Mouse (Mus musculus): Measurements from ENCODE around the gene Tanc2. TPM values are rescaled to one million over a fixed set of nuclear protein-coding genes. Genes with fewer than 3 reads are reported as not detected.

The Tanc2 gene
- polyA plus RNA-seq, 1 experiment from 2014 or later, result 5.6 TPM

GRCm38 (mm10) chr11:105589231-105589876, 432 bp upstream of the Tanc2 start:
- WGBS, result under 1% methylated on average over 62 of the region's 70 CpGs
- H3K4me2 ChIP-seq (ENCODE audit: low read depth, severe bottlenecking), result peak overlapping the region; percentile 89

GRCm38 (mm10) chr11:105591905-105592304, 2.1 kb downstream of the Tanc2 start:
- Histone ChIP-seq H3K27me3 (ENCODE audit: control insufficient read depth, insufficient read depth, low read length) (no peaks in the 10 kb centered on the region), H3K9ac (ENCODE audit: low read length) (no peak overlapping the region), H3K4me1 (ENCODE audit: control insufficient read depth, insufficient read depth, low read length) (no peaks in the 10 kb centered on the region), H3K9me3 (ENCODE audit: control insufficient read depth, low read length) (no peaks in the 10 kb centered on the region), H3K4me2 (ENCODE audit: low read depth, severe bottlenecking) (no peak overlapping the region), H3K36me3 (ENCODE audit: control insufficient read depth, insufficient read depth, low read length) (no peaks in the 10 kb centered on the region), H3K4me3 (ENCODE audit: low read depth, low read length) (no peak overlapping the region), H3K27ac (replicated peaks; ENCODE audit: low read depth, low read length) (no peak overlapping the region)
- DNase-seq (ENCODE audit: low spot score), result no peak
- ATAC-seq (ENCODE audit: insufficient number of reproducible peaks, low FRiP score, low TSS enrichment, low read depth), result no peak
- 26% methylated on average over 1 of the region's 1 CpGs for WGBS

More at GRCm38 (mm10) chr11:105589231-105589876, 432 bp upstream of the Tanc2 start:
- peak overlapping the region; percentile 62 for H3K4me3 ChIP-seq (ENCODE audit: low read depth, low read length)
- H3K36me3 ChIP-seq (ENCODE audit: control insufficient read depth, insufficient read depth, low read length), result no peaks in the 10 kb centered on the region
- no peaks in the 10 kb centered on the region for H3K9me3 ChIP-seq (ENCODE audit: control insufficient read depth, low read length)
- no peaks in the 10 kb centered on the region for H3K4me1 ChIP-seq (ENCODE audit: control insufficient read depth, insufficient read depth, low read length)
- peak; percentile 90 for ATAC-seq (ENCODE audit: insufficient number of reproducible peaks, low FRiP score, low TSS enrichment, low read depth)
- H3K27me3 ChIP-seq (ENCODE audit: control insufficient read depth, insufficient read depth, low read length), result no peaks in the 10 kb centered on the region
- peak overlapping the region; percentile 86 for H3K27ac ChIP-seq (replicated peaks; ENCODE audit: low read depth, low read length)
- DNase-seq (ENCODE audit: low spot score), result peak; percentile 91
- peak overlapping the region; percentile 72 for H3K9ac ChIP-seq (ENCODE audit: low read length)

GRCm38 (mm10) chr11:105602177-105602576, 12.4 kb downstream of the Tanc2 start:
- H3K4me1 ChIP-seq (ENCODE audit: control insufficient read depth, insufficient read depth, low read length), result no peaks in the 10 kb centered on the region
- no peak for DNase-seq (ENCODE audit: low spot score)
- H3K27me3 ChIP-seq (ENCODE audit: control insufficient read depth, insufficient read depth, low read length), result no peaks in the 10 kb centered on the region
- H3K9me3 ChIP-seq (ENCODE audit: control insufficient read depth, low read length), result no peaks in the 10 kb centered on the region
- no peak overlapping the region for H3K4me3 ChIP-seq (ENCODE audit: low read depth, low read length)
- no peak overlapping the region for H3K27ac ChIP-seq (replicated peaks; ENCODE audit: low read depth, low read length)
- no peak overlapping the region for H3K9ac ChIP-seq (ENCODE audit: low read length)
- ATAC-seq (ENCODE audit: insufficient number of reproducible peaks, low FRiP score, low TSS enrichment, low read depth), result no peak
- no peaks in the 10 kb centered on the region for H3K36me3 ChIP-seq (ENCODE audit: control insufficient read depth, insufficient read depth, low read length)
- no peak overlapping the region for H3K4me2 ChIP-seq (ENCODE audit: low read depth, severe bottlenecking)

- no peaks in the 10 kb centered on the region for H3K4me1 ChIP-seq (ENCODE audit: control insufficient read depth, insufficient read depth, low read length)
- DNase-seq (ENCODE audit: low spot score) (no peak), ATAC-seq (ENCODE audit: insufficient number of reproducible peaks, low FRiP score, low TSS enrichment, low read depth) (no peak)
- no peaks in the 10 kb centered on the region for H3K27me3 ChIP-seq (ENCODE audit: control insufficient read depth, insufficient read depth, low read length)
- no peaks in the 10 kb centered on the region for H3K9me3 ChIP-seq (ENCODE audit: control insufficient read depth, low read length)
- 91% methylated on average over 1 of the region's 1 CpGs for WGBS
- H3K4me3 ChIP-seq (ENCODE audit: low read depth, low read length), result no peak overlapping the region
- no peak overlapping the region for H3K4me2 ChIP-seq (ENCODE audit: low read depth, severe bottlenecking)
- no peak overlapping the region for H3K27ac ChIP-seq (replicated peaks; ENCODE audit: low read depth, low read length)
- H3K36me3 ChIP-seq (ENCODE audit: control insufficient read depth, insufficient read depth, low read length), result no peaks in the 10 kb centered on the region
- H3K9ac ChIP-seq (ENCODE audit: low read length), result no peak overlapping the region
These were observed 36.4 kb downstream of the Tanc2 start for GRCm38 (mm10) chr11:105626201-105626600.

- H3K27me3 ChIP-seq (ENCODE audit: control insufficient read depth, insufficient read depth, low read length), result no peaks in the 10 kb centered on the region
- no peak overlapping the region for H3K9ac ChIP-seq (ENCODE audit: low read length)
- ATAC-seq (ENCODE audit: insufficient number of reproducible peaks, low FRiP score, low TSS enrichment, low read depth) (no peak), DNase-seq (ENCODE audit: low spot score) (no peak)
- H3K4me1 ChIP-seq (ENCODE audit: control insufficient read depth, insufficient read depth, low read length), result no peaks in the 10 kb centered on the region
- H3K4me2 ChIP-seq (ENCODE audit: low read depth, severe bottlenecking), result no peak overlapping the region
- no peaks in the 10 kb centered on the region for H3K9me3 ChIP-seq (ENCODE audit: control insufficient read depth, low read length)
- H3K4me3 ChIP-seq (ENCODE audit: low read depth, low read length), result no peak overlapping the region
- no peak overlapping the region for H3K27ac ChIP-seq (replicated peaks; ENCODE audit: low read depth, low read length)
- no peaks in the 10 kb centered on the region for H3K36me3 ChIP-seq (ENCODE audit: control insufficient read depth, insufficient read depth, low read length)
These were observed 54.2 kb downstream of the Tanc2 start for GRCm38 (mm10) chr11:105643995-105644394.

- WGBS, result 93% methylated on average over 2 of the region's 2 CpGs
- no peak overlapping the region for H3K4me2 ChIP-seq (ENCODE audit: low read depth, severe bottlenecking)
- no peaks in the 10 kb centered on the region for H3K4me1 ChIP-seq (ENCODE audit: control insufficient read depth, insufficient read depth, low read length)
- no peaks in the 10 kb centered on the region for H3K9me3 ChIP-seq (ENCODE audit: control insufficient read depth, low read length)
- no peak overlapping the region for H3K9ac ChIP-seq (ENCODE audit: low read length)
- H3K4me3 ChIP-seq (ENCODE audit: low read depth, low read length), result no peak overlapping the region
- ATAC-seq (ENCODE audit: insufficient number of reproducible peaks, low FRiP score, low TSS enrichment, low read depth) (no peak), DNase-seq (ENCODE audit: low spot score) (no peak)
- no peaks in the 10 kb centered on the region for H3K27me3 ChIP-seq (ENCODE audit: control insufficient read depth, insufficient read depth, low read length)
- H3K36me3 ChIP-seq (ENCODE audit: control insufficient read depth, insufficient read depth, low read length), result no peaks in the 10 kb centered on the region
- no peak overlapping the region for H3K27ac ChIP-seq (replicated peaks; ENCODE audit: low read depth, low read length)
These were observed 58.2 kb downstream of the Tanc2 start for GRCm38 (mm10) chr11:105648026-105648425.

- H3K27ac ChIP-seq (replicated peaks; ENCODE audit: low read depth, low read length), result no peak overlapping the region
- H3K27me3 ChIP-seq (ENCODE audit: control insufficient read depth, insufficient read depth, low read length), result no peaks in the 10 kb centered on the region
- ATAC-seq (ENCODE audit: insufficient number of reproducible peaks, low FRiP score, low TSS enrichment, low read depth) (no peak), DNase-seq (ENCODE audit: low spot score) (no peak)
- H3K9me3 ChIP-seq (ENCODE audit: control insufficient read depth, low read length), result no peaks in the 10 kb centered on the region
- H3K4me3 ChIP-seq (ENCODE audit: low read depth, low read length), result no peak overlapping the region
- H3K36me3 ChIP-seq (ENCODE audit: control insufficient read depth, insufficient read depth, low read length), result no peaks in the 10 kb centered on the region
- no peak overlapping the region for H3K9ac ChIP-seq (ENCODE audit: low read length)
- H3K4me1 ChIP-seq (ENCODE audit: control insufficient read depth, insufficient read depth, low read length), result no peaks in the 10 kb centered on the region
- 94% methylated on average over 2 of the region's 2 CpGs for WGBS
- H3K4me2 ChIP-seq (ENCODE audit: low read depth, severe bottlenecking), result no peak overlapping the region
These were observed 64.8 kb downstream of the Tanc2 start for GRCm38 (mm10) chr11:105654616-105655015.

- no peaks in the 10 kb centered on the region for H3K36me3 ChIP-seq (ENCODE audit: control insufficient read depth, insufficient read depth, low read length)
- H3K9ac ChIP-seq (ENCODE audit: low read length), result no peak overlapping the region
- no peak overlapping the region for H3K27ac ChIP-seq (replicated peaks; ENCODE audit: low read depth, low read length)
- DNase-seq (ENCODE audit: low spot score) (no peak), ATAC-seq (ENCODE audit: insufficient number of reproducible peaks, low FRiP score, low TSS enrichment, low read depth) (no peak)
- WGBS, result 74% methylated on average over 4 of the region's 4 CpGs
- no peak overlapping the region for H3K4me2 ChIP-seq (ENCODE audit: low read depth, severe bottlenecking)
- H3K27me3 ChIP-seq (ENCODE audit: control insufficient read depth, insufficient read depth, low read length), result no peaks in the 10 kb centered on the region
- no peaks in the 10 kb centered on the region for H3K4me1 ChIP-seq (ENCODE audit: control insufficient read depth, insufficient read depth, low read length)
- no peaks in the 10 kb centered on the region for H3K9me3 ChIP-seq (ENCODE audit: control insufficient read depth, low read length)
- no peak overlapping the region for H3K4me3 ChIP-seq (ENCODE audit: low read depth, low read length)
These were observed 65.5 kb downstream of the Tanc2 start for GRCm38 (mm10) chr11:105655335-105655734.

GRCm38 (mm10) chr11:105667879-105668278, 78.1 kb downstream of the Tanc2 start:
- H3K4me3 ChIP-seq (ENCODE audit: low read depth, low read length), result no peak overlapping the region
- H3K9ac ChIP-seq (ENCODE audit: low read length), result no peak overlapping the region
- H3K27ac ChIP-seq (replicated peaks; ENCODE audit: low read depth, low read length), result no peak overlapping the region
- DNase-seq (ENCODE audit: low spot score) (no peak), ATAC-seq (ENCODE audit: insufficient number of reproducible peaks, low FRiP score, low TSS enrichment, low read depth) (no peak)
- H3K36me3 ChIP-seq (ENCODE audit: control insufficient read depth, insufficient read depth, low read length), result no peaks in the 10 kb centered on the region
- no peaks in the 10 kb centered on the region for H3K27me3 ChIP-seq (ENCODE audit: control insufficient read depth, insufficient read depth, low read length)
- H3K4me2 ChIP-seq (ENCODE audit: low read depth, severe bottlenecking), result no peak overlapping the region
- no peaks in the 10 kb centered on the region for H3K9me3 ChIP-seq (ENCODE audit: control insufficient read depth, low read length)
- 88% methylated on average over 1 of the region's 1 CpGs for WGBS
- no peaks in the 10 kb centered on the region for H3K4me1 ChIP-seq (ENCODE audit: control insufficient read depth, insufficient read depth, low read length)

Measured in limb, embryonic 11.5 days (tissue).